In the genomic region with DNA sequence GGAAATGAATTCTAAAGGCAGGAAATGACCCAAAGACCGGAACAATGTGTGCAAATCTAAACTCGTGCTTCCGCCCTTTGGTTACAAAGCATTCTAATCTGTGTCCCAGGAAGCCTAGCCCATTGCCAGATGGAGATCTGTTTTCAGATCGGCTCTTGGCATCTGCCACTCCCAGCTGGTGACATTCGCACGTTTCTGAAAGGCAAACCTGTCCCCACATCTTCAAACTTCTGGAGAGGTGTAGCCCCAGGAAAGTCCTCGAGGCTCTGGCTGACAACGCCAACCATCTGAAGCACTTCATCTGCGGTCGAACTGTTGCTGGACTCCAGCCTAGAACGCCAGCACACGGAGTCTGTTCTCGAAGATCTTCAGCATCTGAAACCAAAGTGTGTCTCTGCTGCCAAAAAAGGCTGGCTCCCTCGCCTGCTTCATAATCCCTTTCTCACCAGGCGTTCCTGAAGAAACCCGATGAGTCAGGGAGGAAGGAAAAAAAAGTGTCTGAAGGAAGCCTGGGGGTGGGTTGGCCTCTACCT, we compare ENCODE assay signal across 9 mouse cellular contexts.
A peak's percentile ranks its signal among the peaks of the same experiment; 100 is the strongest.
DNase-seq lines count a peak whose midpoint lies in the region; ATAC-seq lines count a peak whose summit lies in the region.
"Had no signal": no experiment of that assay in that cellular context is flagged by ENCODE, and none has a peak within 500 bp of the region (broad histone marks: within the 10 kb centered on the region; RNA-seq: fewer than 3 reads in every experiment).

No protein-coding gene starts in this region.

- H3K27ac ChIP-seq in stomach, embryonic 16.5 days (ENCODE audit: low read length), result peak overlapping the region; percentile 87

- ATAC-seq in frontal cortex, adult (ENCODE audit: low TSS enrichment), result peak; percentile 84
- peak; percentile 66 for ATAC-seq in stomach, embryonic 16.5 days (ENCODE audit: insufficient read depth, low FRiP score)

- intact Hi-C loops in heart, postnatal 25 days (cut with DNase I), result loop anchor here (2.0 kb wide), 1 partner anchor 75 kb away; no protein-coding TSS in a partner anchor

- H3K4me1 ChIP-seq in stomach, embryonic 16.5 days (ENCODE audit: control insufficient read depth, insufficient read depth, low read length), result peaks cover 31% of the 10 kb centered on the region

- H3K4me3 ChIP-seq in stomach, embryonic 16.5 days (replicated peaks; ENCODE audit: low read length), result no peak overlapping the region; the same call in 1 of the 2 replicates
- H3K4me3 ChIP-seq: megakaryocyte, embryonic 14.5 days had no signal

- H3K9ac ChIP-seq in stomach, embryonic 16.5 days (ENCODE audit: low read length), result 0 out of 2 replicates have a peak overlapping the region, but pooled peaks have one; percentile 32

- DNase-seq in adrenal gland, adult 18-20 months (ENCODE audit: low spot score in 2 of 2), result peak; percentile 23 to 38
- no peak for DNase-seq in adrenal gland, postnatal 4 days (ENCODE audit: low spot score in 2 of 2)
- peak; percentile 67 for DNase-seq in brain, embryonic 18.5 days (ENCODE audit: low read depth, low spot score)
- peak; percentile 73 for DNase-seq in heart, postnatal 25 days (ENCODE audit: low spot score)
- peak; percentile 81 to 82 for DNase-seq in layer of hippocampus, postnatal 36 days
- peak; percentile 89 for DNase-seq in lung, postnatal 25 days (ENCODE audit: low spot score)

- H3K27me3 ChIP-seq in stomach, embryonic 16.5 days (ENCODE audit: control insufficient read depth, insufficient read depth, low read length), result no peaks in the 10 kb centered on the region

- no peaks in the 10 kb centered on the region for H3K36me3 ChIP-seq in stomach, embryonic 16.5 days (ENCODE audit: control insufficient read depth, insufficient read depth, low read length)

- H3K4me2 ChIP-seq in stomach, embryonic 16.5 days (ENCODE audit: low read depth, low read length), result peak overlapping the region; percentile 42

- 17% methylated on average over 16 of the region's 16 CpGs for WGBS in stomach, embryonic 16.5 days

- H3K9me3 ChIP-seq in stomach, embryonic 16.5 days (replicated peaks; ENCODE audit: control insufficient read depth, low read length), result no peaks in the 10 kb centered on the region

Comparison
In these comparisons a context has a peak if more than half of its experiments do, and no peak if none do; other contexts are left out.
1. DNase-seq: peak in adrenal gland, adult 18-20 months (2 of 2), brain, embryonic 18.5 days (single experiment), heart, postnatal 25 days (single experiment), layer of hippocampus, postnatal 36 days (2 of 2) and lung, postnatal 25 days (single experiment); none in adrenal gland, postnatal 4 days (0 of 2).